Mouse (Mus musculus) A20 (cell line): ENCODE results near the gene Wfdc2.
"Not testable (repeated sequence)": the region's sequence is repeated elsewhere in the genome, so short reads cannot be mapped to it uniquely, and the experiment has no call there.

Experiments
- DNase-seq: peaks from one replicate; pipeline ENCODE4 v3.0.0-alpha.2; 2011; ENCODE audit warnings: low read depth, low spot score

Gene Wfdc2

DNA sequence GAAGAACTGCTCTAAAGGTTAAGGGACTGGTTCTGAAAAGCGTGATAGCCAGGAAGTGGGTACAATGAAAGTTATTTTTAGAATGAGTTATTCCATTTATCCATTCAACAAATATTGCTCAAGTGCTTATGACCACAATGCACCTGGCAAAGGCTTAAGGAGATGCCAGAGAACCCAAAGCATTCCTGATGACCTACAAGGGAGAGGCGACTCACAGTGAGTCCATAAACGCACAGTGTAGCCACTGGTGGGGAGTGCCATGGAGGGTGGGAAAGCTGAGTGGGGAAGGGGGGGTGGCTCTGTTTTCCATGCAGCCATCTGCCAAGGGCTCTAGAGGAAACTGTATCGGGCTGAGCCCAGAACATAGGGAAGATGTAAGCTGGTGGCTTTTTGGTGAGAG lies 12.9 kb upstream of the Wfdc2 start:
- DNase-seq = no peak

GRCm38 (mm10) chr2:164549963-164550894 lies 12.0 kb upstream of the Wfdc2 start:
- no peak for DNase-seq

DNA sequence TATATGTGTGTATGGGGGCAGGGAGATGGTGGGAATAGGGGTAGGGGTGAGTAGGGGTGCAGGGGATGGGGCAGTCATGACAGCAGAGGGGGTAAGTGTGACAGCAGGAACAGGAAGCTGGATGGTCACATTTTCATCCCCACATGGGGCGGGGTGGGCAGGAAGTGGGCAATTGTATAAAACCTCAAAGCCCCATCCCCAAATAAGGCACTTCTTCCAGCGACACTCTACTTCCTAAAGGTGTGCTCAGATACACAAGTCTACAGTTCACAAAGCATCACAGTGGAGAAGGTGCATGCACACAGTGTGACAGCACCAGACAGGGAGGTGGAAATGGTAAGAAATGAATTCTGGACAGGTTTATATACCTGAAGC lies 11.3 kb upstream of the Wfdc2 start:
- no peak for DNase-seq

GRCm38 (mm10) chr2:164551502-164551901 lies 10.7 kb upstream of the Wfdc2 start:
- DNase-seq = no peak

- DNase-seq = no peak
Measured at GRCm38 (mm10) chr2:164558426-164558825, 3.8 kb upstream of the Wfdc2 start.

- DNase-seq = no peak
Measured at GRCm38 (mm10) chr2:164558991-164559645, 3.1 kb upstream of the Wfdc2 start.

GRCm38 (mm10) chr2:164560106-164560505 lies 2.1 kb upstream of the Wfdc2 start:
- DNase-seq = no peak

DNA sequence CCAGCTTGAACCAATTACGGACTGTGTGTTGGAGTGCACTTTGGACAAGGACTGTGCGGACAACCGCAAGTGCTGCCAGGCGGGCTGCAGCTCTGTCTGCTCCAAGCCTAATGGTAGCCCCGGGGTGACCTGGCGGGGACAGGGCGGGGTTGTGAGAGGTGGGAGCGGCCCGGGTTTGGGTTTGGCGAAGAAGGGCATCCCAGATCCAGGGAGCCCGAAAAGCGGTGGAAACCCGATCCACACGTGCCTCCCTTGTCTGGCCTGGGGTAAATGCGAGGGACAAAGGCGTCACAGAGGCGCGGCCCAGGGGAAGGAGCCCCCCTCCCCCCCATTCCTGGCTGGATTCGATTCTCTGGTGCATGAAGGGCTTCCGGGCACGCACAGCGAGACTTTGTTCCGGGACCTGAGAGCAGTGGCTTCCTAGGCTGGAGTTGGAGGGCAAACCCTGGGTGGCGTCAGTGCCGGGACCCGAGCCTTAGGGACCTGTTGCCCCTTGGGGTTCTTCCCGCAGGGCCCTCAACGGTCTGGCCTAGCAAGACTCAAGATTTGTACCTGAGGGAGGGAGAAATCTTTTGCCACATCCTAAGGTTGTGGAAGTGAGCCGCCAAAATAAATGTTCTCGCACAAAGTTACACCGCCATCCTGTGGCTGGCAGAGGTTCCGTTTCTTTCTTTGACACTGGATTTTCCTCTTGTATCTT lies 1.3 kb downstream of the Wfdc2 start:
- no peak for DNase-seq

- DNase-seq = no peak
Measured at GRCm38 (mm10) chr2:164564346-164564745, 2.1 kb downstream of the Wfdc2 start.

DNA sequence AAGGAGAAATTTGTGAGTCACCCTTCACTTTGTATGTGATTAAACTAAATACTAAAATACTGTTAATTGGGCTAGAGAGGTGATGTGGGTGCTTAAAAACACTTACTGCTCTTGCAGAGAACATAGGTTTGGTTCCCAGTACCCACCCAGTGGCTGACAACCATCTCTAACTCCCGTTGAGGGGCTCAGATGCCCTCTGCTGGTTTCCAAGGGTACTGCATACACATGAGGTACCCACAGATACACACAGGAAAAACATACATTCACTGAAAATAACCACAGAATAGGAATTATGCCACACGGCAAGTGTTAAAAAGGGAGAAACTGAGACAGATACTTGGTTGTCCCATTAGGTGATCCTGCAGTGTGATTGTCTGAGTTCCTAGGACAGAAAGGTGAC lies 4.8 kb downstream of the Wfdc2 start:
- DNase-seq = peak; percentile 10

GRCm38 (mm10) chr2:164567460-164567859 lies 5.2 kb downstream of the Wfdc2 start:
- no peak for DNase-seq

DNA sequence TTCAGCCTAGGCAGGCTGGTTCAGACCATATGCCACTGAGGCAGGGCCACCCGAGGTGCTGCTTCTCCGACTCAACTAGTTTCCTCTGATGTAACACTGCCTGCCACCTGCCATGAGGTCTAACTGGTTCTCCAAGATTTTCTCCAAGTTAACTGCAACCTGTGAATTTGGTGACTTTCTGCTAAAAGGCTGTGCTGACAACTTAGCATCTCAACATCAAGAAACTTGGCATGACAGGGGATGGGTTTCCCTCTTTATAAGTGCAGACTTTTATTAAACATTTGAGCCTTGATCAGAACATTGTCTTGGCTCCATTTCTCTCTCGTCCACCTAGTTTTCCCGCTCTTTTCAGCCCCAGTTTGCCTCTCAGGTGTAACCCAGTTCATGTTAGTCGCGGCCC lies 11.1 kb downstream of the Wfdc2 start, which contains the start of gene Spint3:
Gene Spint3 (minus strand): TSS at position 101 of the 400 bp plus-strand sequence.
- not testable (repeated sequence) for DNase-seq

GRCm38 (mm10) chr2:164585025-164585725 lies 23.0 kb downstream of the Wfdc2 start, which contains the start of gene Wfdc6a:
Gene Wfdc6a (minus strand): TSS chr2:164585447.
- not testable (repeated sequence) for DNase-seq

- DNase-seq = peak; percentile 38
Measured at GRCm38 (mm10) chr2:164592014-164592413, 29.8 kb downstream of the Wfdc2 start.

GRCm38 (mm10) chr2:164593494-164593893 lies 31.3 kb downstream of the Wfdc2 start, which contains the start of gene Eppin:
Gene Eppin (minus strand): TSS chr2:164593594.
- DNase-seq = no peak

GRCm38 (mm10) chr2:164600179-164600578 lies 38.0 kb downstream of the Wfdc2 start:
- DNase-seq = peak; percentile 31

GRCm38 (mm10) chr2:164603482-164603881 lies 41.3 kb downstream of the Wfdc2 start:
- DNase-seq = no peak

- DNase-seq = no peak
Measured at GRCm38 (mm10) chr2:164604411-164604810, 42.2 kb downstream of the Wfdc2 start.

DNA sequence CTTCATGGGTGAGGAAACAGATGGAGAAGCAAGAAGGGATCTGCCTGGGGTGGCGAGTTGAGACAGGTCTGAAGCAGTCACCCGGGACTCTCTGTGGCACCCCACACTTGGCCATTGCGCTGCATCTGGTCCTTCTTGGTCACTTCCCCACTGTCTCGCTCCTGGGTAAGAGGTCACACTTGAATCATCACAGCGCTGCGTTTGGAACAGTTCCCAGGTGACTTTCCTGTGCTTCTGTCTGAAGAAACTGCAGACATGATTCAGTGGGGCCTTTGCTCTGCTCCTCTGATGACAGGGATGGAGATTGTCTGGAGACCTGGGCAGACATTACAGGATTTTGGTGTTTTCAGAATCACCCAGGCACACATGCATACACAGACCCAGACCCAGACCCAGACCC lies 46.6 kb downstream of the Wfdc2 start:
- DNase-seq = no peak

DNA sequence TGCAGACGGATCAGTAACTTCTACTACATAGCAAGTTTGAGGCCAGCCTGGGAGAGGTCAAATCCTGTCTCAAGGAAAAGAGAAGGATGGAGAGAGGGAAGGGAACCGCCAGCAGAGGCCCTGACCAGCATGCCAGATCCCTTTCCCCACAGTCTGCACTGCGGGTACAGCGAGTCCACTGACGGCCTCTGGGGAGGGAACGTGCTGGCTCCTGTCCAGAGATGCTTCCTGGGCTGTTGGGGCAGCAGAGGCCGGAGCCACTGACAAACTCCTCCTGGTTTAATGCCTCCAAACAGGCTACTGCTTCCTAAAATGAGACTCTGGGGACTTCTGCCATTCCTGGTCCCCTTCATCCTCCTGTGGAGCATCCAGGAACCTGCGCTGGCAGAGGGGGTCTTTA lies 51.3 kb downstream of the Wfdc2 start, which contains the start of the genes Wfdc6b and Wfdc8:
Gene Wfdc6b (plus strand): TSS at position 52 of the 400 bp plus-strand sequence.
Gene Wfdc8 (minus strand): TSS at position 156 of the 400 bp plus-strand sequence.
- DNase-seq = not testable (repeated sequence)

- no peak for DNase-seq
Measured at GRCm38 (mm10) chr2:164615386-164615785, 53.2 kb downstream of the Wfdc2 start.
